Mouse (Mus musculus) myocyte (in vitro differentiated cells): ENCODE measurements around the gene Tex21.

ENCODE experiments used
- CEBPB ChIP-seq: IDR thresholded peaks from 2 replicates; pipeline ENCODE4 v1.6.1; 2011; ENCODE audit warnings: mild to moderate bottlenecking, moderate library complexity; ENCODE audit not compliant: poor library complexity, insufficient read depth, severe bottlenecking
- E2F4 ChIP-seq: IDR thresholded peaks from one replicate; pipeline ENCODE4 v1.6.1; 2011; ENCODE audit warnings: mild to moderate bottlenecking, control low read depth, moderate library complexity; ENCODE audit not compliant: insufficient read depth
- MAX ChIP-seq: IDR thresholded peaks from one replicate; pipeline ENCODE4 v1.6.1; 2011; ENCODE audit warnings: low read depth, mild to moderate bottlenecking, control low read depth
- MYOD1 ChIP-seq, 3 experiments: IDR thresholded peaks; one replicate each; pipeline ENCODE4 v1.6.1; 2011; ENCODE audit warnings: control low read depth in 2 of 3, low read depth in 2 of 3, mild to moderate bottlenecking in 2 of 3, moderate library complexity in 1 of 3; ENCODE audit not compliant: insufficient read length in 2 of 3, control insufficient read depth in 1 of 3
- MYOG ChIP-seq, 3 experiments: IDR thresholded peaks; one replicate each; pipeline ENCODE4 v1.6.1; 2011; ENCODE audit warnings: control low read depth in 2 of 3, low read depth in 2 of 3, mild to moderate bottlenecking in 2 of 3; ENCODE audit not compliant: insufficient read length in 2 of 3, control insufficient read depth in 1 of 3, insufficient read depth in 1 of 3
- POLR2A ChIP-seq: IDR thresholded peaks from one replicate; pipeline ENCODE4 v1.6.1; 2011; ENCODE audit warnings: low read depth, mild to moderate bottlenecking, control low read depth, moderate library complexity; ENCODE audit not compliant: insufficient read length
- POLR2AphosphoS2 ChIP-seq: IDR thresholded peaks from one replicate; pipeline ENCODE4 v1.6.1; 2011; ENCODE audit warnings: low read depth, control low read depth; ENCODE audit not compliant: insufficient read length
- TCF12 ChIP-seq: IDR thresholded peaks from one replicate; pipeline ENCODE4 v1.6.1; 2011; ENCODE audit warnings: mild to moderate bottlenecking, control low read depth; ENCODE audit not compliant: poor library complexity, insufficient read depth, severe bottlenecking
- TCF3 ChIP-seq: IDR thresholded peaks from one replicate; pipeline ENCODE4 v1.6.1; 2011; ENCODE audit warnings: low read depth, control low read depth; ENCODE audit not compliant: insufficient read length
- USF1 ChIP-seq: IDR thresholded peaks from one replicate; pipeline ENCODE4 v1.6.1; 2011; ENCODE audit warnings: low read depth, mild to moderate bottlenecking, control low read depth, moderate library complexity

DNA sequence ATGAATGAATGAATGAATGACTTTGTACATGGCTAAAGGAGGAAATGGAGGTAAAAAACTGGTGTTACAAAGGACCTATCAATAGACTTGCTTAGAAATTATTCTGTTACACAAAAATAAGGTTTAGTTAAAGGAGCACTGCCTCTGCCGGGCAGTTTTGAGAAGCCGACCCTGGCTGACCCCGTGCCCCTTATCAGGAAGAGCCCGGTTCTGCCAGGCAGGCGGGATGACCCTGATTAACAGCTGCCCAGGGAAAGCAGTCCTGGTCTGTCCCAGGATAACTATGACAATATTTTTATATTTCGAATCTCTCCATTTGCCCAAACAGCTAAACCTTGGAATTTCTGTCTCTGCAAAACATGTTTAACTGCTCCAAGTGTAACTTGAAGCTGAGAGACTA is 62.3 kb downstream of the Tex21 start:
- TF ChIP-seq POLR2A (no peak), TCF3 (no peak), POLR2AphosphoS2 (no peak), E2F4 (no peak), MYOG (IDR thresholded peaks at IDR 0.05; ENCODE audit: control insufficient read depth in 1 of 3, insufficient read depth in 1 of 3, insufficient read length in 2 of 3, low read depth in 2 of 3) (no peak), TCF12 (no peak), USF1 (no peak), CEBPB (no peak), MAX (no peak), MYOD1 (IDR thresholded peaks at IDR 0.05; ENCODE audit: control insufficient read depth in 1 of 3, insufficient read length in 2 of 3, low read depth in 2 of 3) (no peak)
